Mouse (Mus musculus): ENCODE results near the gene Ifi203. TPM values are rescaled to one million over a fixed set of nuclear protein-coding genes. Genes with fewer than 3 reads are reported as not detected.
"Not testable (repeated sequence)": the region's sequence is repeated elsewhere in the genome, so short reads cannot be mapped to it uniquely, and the experiment has no call there.

Gene Ifi203
- polyA plus RNA-seq, 1 experiment from 2014 or later, result 2.3 TPM

DNA sequence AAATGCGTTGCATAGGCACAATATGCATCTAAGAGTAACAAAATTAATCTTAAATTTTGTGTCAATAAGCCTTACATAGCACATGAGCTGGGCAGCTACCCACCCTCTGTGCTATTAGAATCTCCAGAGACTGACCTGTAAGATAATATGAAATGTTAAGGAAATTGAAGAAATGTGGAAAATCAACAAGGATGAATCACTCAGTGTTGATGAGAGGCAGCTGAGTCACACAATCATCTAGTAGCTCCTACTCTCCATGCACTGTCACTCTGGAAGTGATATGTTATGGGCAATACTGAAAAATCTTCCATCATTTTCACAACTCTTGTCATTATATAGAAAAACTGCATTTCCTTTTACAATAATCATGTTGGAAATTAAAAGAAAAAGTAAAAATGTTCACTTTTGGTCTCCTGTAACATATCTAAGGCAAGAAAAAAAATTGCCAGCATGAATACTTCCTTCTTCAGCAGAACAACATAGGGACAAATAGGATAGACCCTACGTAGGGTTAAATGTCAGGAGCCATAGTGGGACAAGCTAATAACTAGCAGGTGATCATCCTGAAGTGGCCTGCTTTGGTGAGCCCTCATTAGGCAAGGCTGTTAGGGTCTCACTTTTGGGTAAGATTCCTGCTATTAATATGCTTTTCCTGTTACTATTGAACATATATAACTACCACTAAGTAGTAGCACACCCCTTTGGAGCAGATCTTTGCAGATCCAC lies 12.8 kb upstream of the Ifi203 start:
- ATAC-seq (ENCODE audit: low FRiP score, low TSS enrichment) (no peak), DNase-seq (no peak)
- no peaks in the 10 kb centered on the region for H3K4me1 ChIP-seq (ENCODE audit: control insufficient read depth, insufficient read depth, low read length)
- WGBS, result 92% methylated on average over 2 of the region's 2 CpGs
- no peaks in the 10 kb centered on the region for H3K9me3 ChIP-seq (ENCODE audit: control insufficient read depth, low read length)
- H3K9ac ChIP-seq (replicated peaks; ENCODE audit: low read length), result no peak overlapping the region
- no peaks in the 10 kb centered on the region for H3K27me3 ChIP-seq (ENCODE audit: control insufficient read depth, insufficient read depth, low read length)
- H3K4me2 ChIP-seq (ENCODE audit: low read length), result no peak overlapping the region
- no peak overlapping the region for H3K27ac ChIP-seq (replicated peaks; ENCODE audit: low read depth, low read length)
- H3K4me3 ChIP-seq (replicated peaks; ENCODE audit: low read depth, low read length), result no peak overlapping the region
- no peaks in the 10 kb centered on the region for H3K36me3 ChIP-seq (ENCODE audit: control insufficient read depth, insufficient read depth, low read length)

DNA sequence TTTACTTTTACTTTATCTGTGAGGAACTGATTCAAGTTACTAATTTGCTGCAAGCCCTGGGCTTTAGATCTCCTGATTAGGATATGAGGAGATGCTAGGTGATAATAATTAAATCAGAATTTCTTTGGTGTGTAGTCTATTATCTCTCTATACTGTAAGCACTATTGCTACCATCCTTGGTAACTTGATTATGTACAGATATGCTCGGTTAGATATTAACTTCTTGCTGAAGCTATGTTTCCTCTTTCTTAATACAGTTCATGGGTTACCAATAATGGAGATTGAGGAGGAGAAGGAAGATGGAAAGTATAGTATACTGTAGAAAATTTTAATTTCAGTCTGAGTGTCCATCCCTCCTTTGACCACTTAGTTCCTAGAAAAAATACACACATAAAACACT lies 11.1 kb upstream of the Ifi203 start:
- Histone ChIP-seq H3K36me3 (ENCODE audit: control insufficient read depth, insufficient read depth, low read length) (no peaks in the 10 kb centered on the region), H3K9me3 (ENCODE audit: control insufficient read depth, low read length) (no peaks in the 10 kb centered on the region), H3K9ac (replicated peaks; ENCODE audit: low read length) (no peak overlapping the region), H3K4me3 (replicated peaks; ENCODE audit: low read depth, low read length) (no peak overlapping the region), H3K4me1 (ENCODE audit: control insufficient read depth, insufficient read depth, low read length) (no peaks in the 10 kb centered on the region), H3K27ac (replicated peaks; ENCODE audit: low read depth, low read length) (no peak overlapping the region), H3K27me3 (ENCODE audit: control insufficient read depth, insufficient read depth, low read length) (no peaks in the 10 kb centered on the region), H3K4me2 (ENCODE audit: low read length) (no peak overlapping the region)
- ATAC-seq (ENCODE audit: low FRiP score, low TSS enrichment) (no peak), DNase-seq (no peak)
- WGBS, result 85% methylated on average over 1 of the region's 1 CpGs

- not testable (repeated sequence) for DNase-seq; H3K27ac ChIP-seq (replicated peaks; ENCODE audit: low read depth, low read length); H3K36me3 ChIP-seq (ENCODE audit: control insufficient read depth, insufficient read depth, low read length); H3K4me1 ChIP-seq (ENCODE audit: control insufficient read depth, insufficient read depth, low read length); ATAC-seq (ENCODE audit: low FRiP score, low TSS enrichment); H3K4me2 ChIP-seq (ENCODE audit: low read length); H3K27me3 ChIP-seq (ENCODE audit: control insufficient read depth, insufficient read depth, low read length); H3K4me3 ChIP-seq (replicated peaks; ENCODE audit: low read depth, low read length); H3K9ac ChIP-seq (replicated peaks; ENCODE audit: low read length); H3K9me3 ChIP-seq (ENCODE audit: control insufficient read depth, low read length)
- 80% methylated on average over 2 of the region's 2 CpGs for WGBS
Measured at GRCm38 (mm10) chr1:173949044-173949443, 6.6 kb upstream of the Ifi203 start.

- not testable (repeated sequence) for H3K9ac ChIP-seq (replicated peaks; ENCODE audit: low read length); ATAC-seq (ENCODE audit: low FRiP score, low TSS enrichment); H3K4me3 ChIP-seq (replicated peaks; ENCODE audit: low read depth, low read length); H3K27ac ChIP-seq (replicated peaks; ENCODE audit: low read depth, low read length); H3K4me2 ChIP-seq (ENCODE audit: low read length); H3K4me1 ChIP-seq (ENCODE audit: control insufficient read depth, insufficient read depth, low read length); H3K36me3 ChIP-seq (ENCODE audit: control insufficient read depth, insufficient read depth, low read length); H3K27me3 ChIP-seq (ENCODE audit: control insufficient read depth, insufficient read depth, low read length); H3K9me3 ChIP-seq (ENCODE audit: control insufficient read depth, low read length); DNase-seq
Measured at GRCm38 (mm10) chr1:173942780-173943066, 251 bp upstream of the Ifi203 start.

DNA sequence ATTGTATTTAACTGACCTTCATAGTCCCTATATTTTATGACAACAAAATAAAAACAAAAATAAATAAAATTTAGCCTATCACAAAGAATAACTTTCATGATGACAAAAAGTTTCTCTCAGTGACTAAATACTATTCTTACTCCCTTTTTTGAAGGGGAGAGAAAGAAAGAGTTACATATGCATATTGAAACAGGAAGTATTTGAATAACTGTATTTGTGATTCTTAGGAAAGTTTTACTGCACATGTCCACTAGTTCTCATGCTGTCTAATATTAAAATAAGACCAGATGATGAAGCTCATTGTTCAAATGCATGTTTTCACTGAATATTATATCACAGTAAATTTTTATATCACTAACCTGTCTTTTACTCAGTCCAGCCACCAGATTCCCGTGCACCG lies 950 bp downstream of the Ifi203 start:
- H3K4me1 ChIP-seq (ENCODE audit: control insufficient read depth, insufficient read depth, low read length); H3K27me3 ChIP-seq (ENCODE audit: control insufficient read depth, insufficient read depth, low read length); H3K4me3 ChIP-seq (replicated peaks; ENCODE audit: low read depth, low read length); ATAC-seq (ENCODE audit: low FRiP score, low TSS enrichment); H3K9me3 ChIP-seq (ENCODE audit: control insufficient read depth, low read length); H3K27ac ChIP-seq (replicated peaks; ENCODE audit: low read depth, low read length); H3K36me3 ChIP-seq (ENCODE audit: control insufficient read depth, insufficient read depth, low read length); H3K4me2 ChIP-seq (ENCODE audit: low read length); DNase-seq; H3K9ac ChIP-seq (replicated peaks; ENCODE audit: low read length): not testable (repeated sequence)
- 99% methylated on average over 2 of the region's 2 CpGs for WGBS

DNA sequence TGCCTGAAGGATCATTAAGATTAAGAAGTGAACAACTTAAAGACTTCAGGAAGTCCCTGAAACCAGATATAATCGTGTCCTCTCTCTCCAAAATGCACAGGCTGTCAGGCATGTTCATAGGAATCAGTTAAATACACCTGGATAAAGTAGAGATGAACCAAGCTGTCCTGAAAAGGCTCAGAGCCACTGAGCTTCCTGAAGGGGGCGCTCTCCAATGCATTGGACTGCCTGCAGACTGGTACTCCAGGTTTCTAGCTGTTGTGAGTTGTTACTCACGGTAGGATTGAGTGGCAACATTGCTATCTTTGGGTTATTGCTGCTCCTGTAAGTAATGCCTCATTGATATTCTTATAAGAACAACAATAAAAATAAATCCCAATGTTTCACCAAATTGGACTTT lies 23.2 kb downstream of the Ifi203 start:
- H3K4me2 ChIP-seq (ENCODE audit: low read length); H3K4me3 ChIP-seq (replicated peaks; ENCODE audit: low read depth, low read length); H3K9me3 ChIP-seq (ENCODE audit: control insufficient read depth, low read length); H3K4me1 ChIP-seq (ENCODE audit: control insufficient read depth, insufficient read depth, low read length); H3K27ac ChIP-seq (replicated peaks; ENCODE audit: low read depth, low read length); H3K36me3 ChIP-seq (ENCODE audit: control insufficient read depth, insufficient read depth, low read length); H3K27me3 ChIP-seq (ENCODE audit: control insufficient read depth, insufficient read depth, low read length); DNase-seq; ATAC-seq (ENCODE audit: low FRiP score, low TSS enrichment); H3K9ac ChIP-seq (replicated peaks; ENCODE audit: low read length): not testable (repeated sequence)
- 46% methylated on average over 3 of the region's 3 CpGs for WGBS

- DNase-seq, result no peak
- Histone ChIP-seq H3K4me3 (replicated peaks; ENCODE audit: low read depth, low read length) (no peak overlapping the region), H3K4me2 (ENCODE audit: low read length) (no peak overlapping the region), H3K9ac (replicated peaks; ENCODE audit: low read length) (no peak overlapping the region), H3K9me3 (ENCODE audit: control insufficient read depth, low read length) (no peaks in the 10 kb centered on the region), H3K27ac (replicated peaks; ENCODE audit: low read depth, low read length) (no peak overlapping the region), H3K27me3 (ENCODE audit: control insufficient read depth, insufficient read depth, low read length) (no peaks in the 10 kb centered on the region), H3K4me1 (ENCODE audit: control insufficient read depth, insufficient read depth, low read length) (no peaks in the 10 kb centered on the region), H3K36me3 (ENCODE audit: control insufficient read depth, insufficient read depth, low read length) (no peaks in the 10 kb centered on the region)
- WGBS, result 76% methylated on average over 2 of the region's 2 CpGs
- ATAC-seq (ENCODE audit: low FRiP score, low TSS enrichment), result peak; percentile 53; the same call in 1 of the 2 replicates
Measured at GRCm38 (mm10) chr1:173914559-173914958, 27.9 kb downstream of the Ifi203 start.

GRCm38 (mm10) chr1:173913256-173913791 lies 29.1 kb downstream of the Ifi203 start:
- not testable (repeated sequence) for DNase-seq; H3K9me3 ChIP-seq (ENCODE audit: control insufficient read depth, low read length); H3K4me2 ChIP-seq (ENCODE audit: low read length); H3K27me3 ChIP-seq (ENCODE audit: control insufficient read depth, insufficient read depth, low read length); ATAC-seq (ENCODE audit: low FRiP score, low TSS enrichment); H3K9ac ChIP-seq (replicated peaks; ENCODE audit: low read length); H3K4me3 ChIP-seq (replicated peaks; ENCODE audit: low read depth, low read length); H3K4me1 ChIP-seq (ENCODE audit: control insufficient read depth, insufficient read depth, low read length); H3K36me3 ChIP-seq (ENCODE audit: control insufficient read depth, insufficient read depth, low read length); H3K27ac ChIP-seq (replicated peaks; ENCODE audit: low read depth, low read length)

GRCm38 (mm10) chr1:173912548-173913255 lies 29.8 kb downstream of the Ifi203 start, which contains the start of gene Ifi211:
Gene Ifi211 (minus strand): TSS chr1:173913046.
- H3K4me1 ChIP-seq (ENCODE audit: control insufficient read depth, insufficient read depth, low read length); H3K4me2 ChIP-seq (ENCODE audit: low read length); H3K9ac ChIP-seq (replicated peaks; ENCODE audit: low read length); DNase-seq; H3K36me3 ChIP-seq (ENCODE audit: control insufficient read depth, insufficient read depth, low read length); ATAC-seq (ENCODE audit: low FRiP score, low TSS enrichment); H3K27me3 ChIP-seq (ENCODE audit: control insufficient read depth, insufficient read depth, low read length); H3K9me3 ChIP-seq (ENCODE audit: control insufficient read depth, low read length); H3K4me3 ChIP-seq (replicated peaks; ENCODE audit: low read depth, low read length); H3K27ac ChIP-seq (replicated peaks; ENCODE audit: low read depth, low read length): not testable (repeated sequence)
- 93% methylated on average over 6 of the region's 6 CpGs for WGBS

Data from midbrain, embryonic 14.5 days (tissue).